Mouse (Mus musculus) lung, embryonic 15.5 days (tissue): Measurements from ENCODE around the gene Tfcp2. TPM values are rescaled to one million over a fixed set of nuclear protein-coding genes. Genes with fewer than 3 reads are reported as not detected.
"Not testable (repeated sequence)": the region's sequence is repeated elsewhere in the genome, so short reads cannot be mapped to it uniquely, and the experiment has no call there.

Experiments used
- ATAC-seq: fragments of 200-750 bp; cut with Nextera tagmentation; 2 replicates; pipeline ENCODE4 v1.8.0; 2017; ENCODE audit warnings: moderate number of reproducible peaks, borderline replicate concordance; ENCODE audit not compliant: low FRiP score, low TSS enrichment; ENCODE audit errors: extremely low read depth
- H3K27ac ChIP-seq: fragments of 300-500 bp; sonication (generic); 2 replicates; pipeline ENCODE4 v1.5.1; 2015; ENCODE audit warnings: moderate library complexity, mild to moderate bottlenecking, inconsistent platforms
- H3K27me3 ChIP-seq: fragments of 300-500 bp; sonication (generic); 2 replicates; pipeline ENCODE4 v1.6.1; 2015; ENCODE audit warnings: inconsistent platforms
- H3K36me3 ChIP-seq: fragments of 300-500 bp; sonication (generic); 2 replicates; pipeline ENCODE4 v1.6.1; 2015; ENCODE audit warnings: inconsistent platforms
- H3K4me1 ChIP-seq: fragments of 300-500 bp; sonication (generic); 2 replicates; pipeline ENCODE4 v1.6.1; 2015; ENCODE audit warnings: inconsistent platforms
- H3K4me2 ChIP-seq: fragments of 300-500 bp; sonication (generic); 2 replicates; pipeline ENCODE4 v1.6.1; 2015; ENCODE audit warnings: inconsistent platforms, mild to moderate bottlenecking, moderate library complexity
- H3K4me3 ChIP-seq: fragments of 300-500 bp; sonication (generic); 2 replicates; pipeline ENCODE4 v1.5.1; 2015; ENCODE audit warnings: mild to moderate bottlenecking, inconsistent platforms
- H3K9ac ChIP-seq: fragments of 300-500 bp; sonication (generic); 2 replicates; pipeline ENCODE4 v1.6.1; 2015; ENCODE audit warnings: inconsistent platforms
- H3K9me3 ChIP-seq: fragments of 300-500 bp; sonication (generic); 2 replicates; pipeline ENCODE4 v1.6.1; 2016; ENCODE audit warnings: inconsistent platforms
- WGBS: fragments of 180-500 bp; shearing (Covaris S2); methylation state at CpG from one replicate; pipeline ENCODE4 v1.1.7; 2015; 5-methylcytosine and 5-hydroxymethylcytosine counted together
- polyA plus RNA-seq: library from polyadenylated mRNA; unstranded; fragments of >200 nt; fragmentation: Nextera tagmentation; extraction: Ambion mirVana; gene quantifications from 2 replicates; pipeline ENCODE4 v1.2.1, GENCODE M21; 2015

The Tfcp2 gene
- polyA plus RNA-seq, 1 experiment from 2014 or later = 27.3 TPM

- H3K27ac ChIP-seq = no peak overlapping the region
- ATAC-seq = no peak
- WGBS = 95% methylated on average over 4 of the region's 4 CpGs
- H3K4me3 ChIP-seq = 0 out of 2 replicates have a peak overlapping the region, but pooled peaks have one; percentile 82
- H3K36me3 ChIP-seq = peaks cover 15% of the 10 kb centered on the region
- H3K9ac ChIP-seq = no peak overlapping the region
- H3K4me1 ChIP-seq = peaks cover 17% of the 10 kb centered on the region
- 0 out of 2 replicates have a peak, but pooled peaks cover 6% of the 10 kb centered on the region for H3K9me3 ChIP-seq
- no peaks in the 10 kb centered on the region for H3K27me3 ChIP-seq
- H3K4me2 ChIP-seq = peak overlapping the region; percentile 79
Measured at GRCm38 (mm10) chr15:100550280-100550679, 1.5 kb downstream of the Tfcp2 start.

GRCm38 (mm10) chr15:100543651-100544030 is 8.2 kb downstream of the Tfcp2 start:
- H3K4me1 ChIP-seq, H3K4me3 ChIP-seq, H3K9me3 ChIP-seq, H3K27ac ChIP-seq, H3K9ac ChIP-seq, ATAC-seq, H3K4me2 ChIP-seq, H3K27me3 ChIP-seq: not testable (repeated sequence)
- WGBS = 96% methylated on average over 14 of the region's 14 CpGs
- H3K36me3 ChIP-seq = peaks cover 17% of the 10 kb centered on the region

DNA sequence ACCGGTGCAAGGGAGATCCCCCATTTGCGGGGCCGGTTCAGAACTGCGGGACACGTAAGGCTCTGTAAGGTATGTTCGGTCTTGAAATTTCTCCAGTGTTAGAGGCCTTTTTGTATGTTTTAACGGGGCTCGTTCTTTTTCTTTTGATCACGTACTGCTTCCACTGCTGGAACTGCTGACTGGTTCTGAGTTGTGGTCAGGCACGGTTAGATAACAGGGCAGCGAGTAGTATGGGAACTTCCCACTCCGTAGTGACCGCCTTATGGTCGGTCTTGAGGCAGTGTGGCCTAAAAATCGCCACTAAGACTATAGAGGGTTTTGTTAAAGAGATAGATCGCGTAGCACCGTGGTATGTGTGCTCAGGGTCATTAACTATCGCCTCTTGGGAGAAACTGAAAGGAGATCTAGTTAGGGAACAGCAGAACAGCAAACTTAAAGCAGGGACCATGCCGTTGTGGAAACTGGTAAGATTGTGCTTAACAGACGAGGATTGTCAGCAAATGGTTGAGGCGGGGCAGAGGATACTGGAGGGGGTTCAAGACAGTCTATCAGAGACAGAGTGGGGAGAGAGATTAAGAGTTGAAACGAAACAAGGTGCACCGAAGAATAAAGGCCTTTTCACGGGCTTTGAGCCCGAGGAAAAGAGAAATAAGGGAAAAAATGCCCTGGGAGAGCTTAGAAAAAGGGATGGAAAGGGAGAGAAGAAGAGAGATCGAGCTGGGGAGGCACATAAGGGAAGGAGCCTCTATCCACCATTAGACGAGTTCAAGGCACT is 8.7 kb downstream of the Tfcp2 start:
- not testable (repeated sequence) for H3K9me3 ChIP-seq, H3K9ac ChIP-seq, H3K27me3 ChIP-seq, H3K4me2 ChIP-seq, H3K27ac ChIP-seq, H3K4me1 ChIP-seq, H3K4me3 ChIP-seq, ATAC-seq
- H3K36me3 ChIP-seq = peaks cover 12% of the 10 kb centered on the region
- 96% methylated on average over 28 of the region's 28 CpGs for WGBS

DNA sequence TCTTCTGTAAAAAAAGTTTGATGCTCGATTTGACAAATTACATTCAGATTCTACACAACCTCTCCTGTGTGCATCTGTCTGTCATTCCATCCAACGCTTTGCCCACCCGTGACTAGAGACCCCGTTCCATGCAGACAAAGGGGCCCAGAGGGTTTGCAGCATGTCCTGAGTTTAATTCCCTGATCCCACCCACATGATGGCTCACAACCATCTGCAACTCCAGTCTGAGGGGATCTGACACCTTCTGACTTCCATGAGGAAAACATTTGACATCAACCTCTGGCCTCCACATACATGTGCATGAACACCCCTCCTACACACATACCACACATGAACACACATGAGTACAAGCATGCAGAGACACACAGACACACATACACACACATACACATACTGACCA is 10.4 kb downstream of the Tfcp2 start:
- no peak for ATAC-seq
- no peak overlapping the region for H3K4me2 ChIP-seq
- H3K36me3 ChIP-seq = peaks cover 8% of the 10 kb centered on the region; the same call in 1 of the 2 replicates
- H3K27me3 ChIP-seq = no peaks in the 10 kb centered on the region
- WGBS = 91% methylated on average over 4 of the region's 4 CpGs
- H3K4me3 ChIP-seq = no peak overlapping the region
- H3K9me3 ChIP-seq = 0 out of 2 replicates have a peak, but pooled peaks cover 6% of the 10 kb centered on the region
- H3K4me1 ChIP-seq = no peaks in the 10 kb centered on the region
- no peak overlapping the region for H3K9ac ChIP-seq
- no peak overlapping the region for H3K27ac ChIP-seq

- H3K36me3 ChIP-seq, H3K4me2 ChIP-seq, H3K9ac ChIP-seq, H3K27ac ChIP-seq, H3K27me3 ChIP-seq, H3K4me1 ChIP-seq, ATAC-seq, H3K9me3 ChIP-seq, H3K4me3 ChIP-seq: not testable (repeated sequence)
- 66% methylated on average over 1 of the region's 1 CpGs for WGBS
Measured at GRCm38 (mm10) chr15:100541001-100541400, 10.8 kb downstream of the Tfcp2 start.

GRCm38 (mm10) chr15:100539411-100539810 is 12.4 kb downstream of the Tfcp2 start:
- no peak overlapping the region for H3K4me3 ChIP-seq
- WGBS = 90% methylated on average over 9 of the region's 9 CpGs
- 0 out of 2 replicates have a peak, but pooled peaks cover 2% of the 10 kb centered on the region for H3K36me3 ChIP-seq
- no peaks in the 10 kb centered on the region for H3K9me3 ChIP-seq
- H3K27me3 ChIP-seq = no peaks in the 10 kb centered on the region
- no peak overlapping the region for H3K4me2 ChIP-seq
- H3K9ac ChIP-seq = no peak overlapping the region
- H3K27ac ChIP-seq = no peak overlapping the region
- no peaks in the 10 kb centered on the region for H3K4me1 ChIP-seq
- no peak for ATAC-seq

DNA sequence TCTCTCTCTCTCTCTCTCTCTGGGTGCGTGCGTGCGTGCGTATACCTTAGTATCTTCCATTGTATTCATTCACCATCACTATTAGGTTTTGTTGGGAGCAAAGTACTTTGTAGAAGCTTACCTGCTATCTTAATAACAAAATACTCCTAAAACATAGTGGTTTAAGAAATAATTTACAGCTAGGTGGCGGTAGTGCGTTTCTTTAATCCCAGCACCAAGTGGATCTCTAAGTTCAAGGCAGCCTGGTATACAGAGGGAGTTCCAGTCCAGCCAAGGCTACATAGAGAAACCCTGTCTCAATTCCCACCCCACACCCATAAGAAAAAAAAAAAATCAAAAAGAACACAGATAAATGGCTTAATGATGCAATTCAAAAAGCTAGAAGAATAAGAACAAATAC is 13.9 kb downstream of the Tfcp2 start:
- H3K36me3 ChIP-seq = no peaks in the 10 kb centered on the region
- H3K9ac ChIP-seq = no peak overlapping the region
- H3K4me1 ChIP-seq = no peaks in the 10 kb centered on the region
- ATAC-seq = no peak
- no peak overlapping the region for H3K27ac ChIP-seq
- WGBS = 85% methylated on average over 6 of the region's 6 CpGs
- no peaks in the 10 kb centered on the region for H3K27me3 ChIP-seq
- no peaks in the 10 kb centered on the region for H3K9me3 ChIP-seq
- H3K4me2 ChIP-seq = no peak overlapping the region
- no peak overlapping the region for H3K4me3 ChIP-seq

GRCm38 (mm10) chr15:100527900-100528299 is 23.9 kb downstream of the Tfcp2 start:
- H3K36me3 ChIP-seq = peaks cover 8% of the 10 kb centered on the region; the same call in 1 of the 2 replicates
- no peak overlapping the region for H3K4me2 ChIP-seq
- no peaks in the 10 kb centered on the region for H3K27me3 ChIP-seq
- H3K9me3 ChIP-seq = no peaks in the 10 kb centered on the region
- WGBS = 54% methylated on average over 5 of the region's 5 CpGs
- H3K4me1 ChIP-seq = no peaks in the 10 kb centered on the region
- no peak overlapping the region for H3K27ac ChIP-seq
- no peak for ATAC-seq
- H3K4me3 ChIP-seq = no peak overlapping the region
- H3K9ac ChIP-seq = no peak overlapping the region

- no peaks in the 10 kb centered on the region for H3K27me3 ChIP-seq
- no peaks in the 10 kb centered on the region for H3K9me3 ChIP-seq
- H3K9ac ChIP-seq = no peak overlapping the region
- ATAC-seq = no peak
- no peak overlapping the region for H3K27ac ChIP-seq
- no peak overlapping the region for H3K4me2 ChIP-seq
- peaks cover 11% of the 10 kb centered on the region; the same call in 1 of the 2 replicates for H3K36me3 ChIP-seq
- no peak overlapping the region for H3K4me3 ChIP-seq
- no peaks in the 10 kb centered on the region for H3K4me1 ChIP-seq
- WGBS = 92% methylated on average over 14 of the region's 14 CpGs
Measured at GRCm38 (mm10) chr15:100525405-100525804, 26.4 kb downstream of the Tfcp2 start.

GRCm38 (mm10) chr15:100520306-100520705 is 31.5 kb downstream of the Tfcp2 start:
- no peak for ATAC-seq
- Histone ChIP-seq H3K4me2 (no peak overlapping the region), H3K36me3 (peaks cover 19% of the 10 kb centered on the region), H3K27ac (no peak overlapping the region), H3K4me1 (no peaks in the 10 kb centered on the region), H3K27me3 (no peaks in the 10 kb centered on the region), H3K4me3 (no peak overlapping the region), H3K9ac (no peak overlapping the region), H3K9me3 (no peaks in the 10 kb centered on the region)
- 89% methylated on average over 14 of the region's 14 CpGs for WGBS

GRCm38 (mm10) chr15:100515121-100515520 is 36.7 kb downstream of the Tfcp2 start:
- WGBS = 84% methylated on average over 2 of the region's 2 CpGs
- no peak overlapping the region for H3K4me2 ChIP-seq
- no peak overlapping the region for H3K27ac ChIP-seq
- no peaks in the 10 kb centered on the region for H3K4me1 ChIP-seq
- no peaks in the 10 kb centered on the region for H3K27me3 ChIP-seq
- H3K36me3 ChIP-seq = peaks cover 40% of the 10 kb centered on the region
- no peak overlapping the region for H3K4me3 ChIP-seq
- H3K9me3 ChIP-seq = no peaks in the 10 kb centered on the region
- H3K9ac ChIP-seq = no peak overlapping the region
- ATAC-seq = no peak

- no peaks in the 10 kb centered on the region for H3K4me1 ChIP-seq
- H3K27ac ChIP-seq = no peak overlapping the region
- H3K9ac ChIP-seq = no peak overlapping the region
- H3K9me3 ChIP-seq = no peaks in the 10 kb centered on the region
- no peaks in the 10 kb centered on the region for H3K27me3 ChIP-seq
- H3K4me3 ChIP-seq = no peak overlapping the region
- H3K36me3 ChIP-seq = peaks cover 45% of the 10 kb centered on the region
- no peak for ATAC-seq
- 76% methylated on average over 4 of the region's 4 CpGs for WGBS
- no peak overlapping the region for H3K4me2 ChIP-seq
Measured at GRCm38 (mm10) chr15:100513387-100513786, 38.4 kb downstream of the Tfcp2 start.
